Mouse (Mus musculus) neural tube, embryonic 10.5 days (tissue): ENCODE data around the gene Cth.

ENCODE experiments used
- DNase-seq: peaks from one replicate; pipeline ENCODE4 v3.0.0-alpha.2; 2017; ENCODE audit warnings: low spot score; ENCODE audit errors: extremely low spot score

Gene Cth

GRCm38 (mm10) chr3:157912155-157912554 lies 12.7 kb downstream of the Cth start:
- no peak for DNase-seq

GRCm38 (mm10) chr3:157910262-157910661 lies 14.6 kb downstream of the Cth start:
- DNase-seq: no peak

DNA sequence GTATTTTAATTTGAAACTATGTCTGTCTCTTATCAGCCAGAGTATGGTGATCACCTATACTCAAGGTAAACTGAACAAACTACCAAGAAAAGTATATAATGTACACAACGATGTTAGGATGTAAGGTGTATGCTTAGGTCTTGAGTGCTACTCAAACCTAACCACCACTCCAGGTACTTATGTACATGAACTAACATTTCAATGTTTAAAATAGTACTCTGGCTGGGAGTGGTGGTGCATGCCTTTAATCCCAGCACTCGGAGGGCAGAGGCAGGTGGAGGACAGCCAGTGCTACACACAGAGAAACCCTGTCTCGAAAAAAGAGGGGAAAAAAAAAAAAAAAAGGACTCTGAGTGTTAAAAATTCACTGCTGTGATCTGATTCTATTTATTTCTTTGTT lies 16.7 kb downstream of the Cth start:
- DNase-seq: no peak

DNA sequence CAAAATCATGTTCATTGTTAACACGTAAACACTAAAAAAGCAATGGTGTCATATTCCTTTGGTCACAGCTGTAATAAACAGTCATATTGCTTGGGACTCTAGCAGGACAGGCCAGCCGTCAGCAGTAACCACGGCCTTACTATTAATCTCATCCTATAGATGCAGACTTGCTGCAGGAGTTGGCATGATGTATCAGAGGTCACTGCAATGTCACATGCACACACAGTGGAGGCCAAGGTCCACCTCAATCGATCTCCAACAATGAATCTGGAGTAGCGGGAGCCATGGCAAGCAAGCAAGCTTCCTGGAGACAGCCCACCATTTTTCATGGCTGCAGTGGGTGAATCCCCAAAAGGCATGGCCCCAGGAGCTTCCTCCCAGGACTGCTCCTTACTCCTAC lies 23.2 kb downstream of the Cth start:
- DNase-seq: no peak

DNA sequence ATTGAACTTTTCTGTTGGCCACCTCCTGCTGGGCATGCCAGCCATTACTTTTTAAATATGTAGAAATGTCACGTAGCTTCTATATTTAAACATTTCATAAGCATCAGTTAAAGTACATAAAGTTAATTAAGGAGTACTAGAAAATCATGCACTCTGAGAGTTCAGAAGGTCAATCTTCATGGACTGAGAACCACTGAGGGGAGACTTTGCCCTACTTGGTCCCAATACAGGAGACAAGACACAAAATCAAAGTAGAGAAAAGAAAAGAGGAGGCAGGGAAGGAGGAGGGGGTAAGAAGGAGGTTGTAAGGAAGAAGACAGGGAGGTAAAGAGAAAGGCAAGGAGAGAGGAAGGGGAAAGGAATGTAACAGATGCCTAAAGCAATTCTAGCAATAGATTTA lies 24.9 kb downstream of the Cth start:
- no peak for DNase-seq

DNA sequence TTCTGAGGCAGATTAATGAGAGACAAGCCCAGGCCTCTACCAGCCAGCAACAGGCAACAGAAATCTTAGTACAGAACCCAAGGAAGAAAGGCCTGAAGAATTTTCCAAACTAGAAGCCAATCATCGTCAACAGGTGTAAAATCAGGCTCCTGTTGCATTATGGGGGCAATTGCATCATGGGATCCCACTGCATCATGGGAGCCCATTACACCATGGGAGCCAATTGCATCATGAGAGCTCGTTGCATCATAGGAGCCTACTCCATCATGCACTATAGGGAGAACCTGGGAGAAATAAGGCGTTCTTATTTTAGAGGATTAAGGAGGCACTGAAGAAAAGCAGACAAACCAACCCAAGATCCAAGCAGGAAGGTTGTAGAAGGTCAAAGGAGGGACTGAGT lies 27.2 kb downstream of the Cth start:
- no peak for DNase-seq

DNA sequence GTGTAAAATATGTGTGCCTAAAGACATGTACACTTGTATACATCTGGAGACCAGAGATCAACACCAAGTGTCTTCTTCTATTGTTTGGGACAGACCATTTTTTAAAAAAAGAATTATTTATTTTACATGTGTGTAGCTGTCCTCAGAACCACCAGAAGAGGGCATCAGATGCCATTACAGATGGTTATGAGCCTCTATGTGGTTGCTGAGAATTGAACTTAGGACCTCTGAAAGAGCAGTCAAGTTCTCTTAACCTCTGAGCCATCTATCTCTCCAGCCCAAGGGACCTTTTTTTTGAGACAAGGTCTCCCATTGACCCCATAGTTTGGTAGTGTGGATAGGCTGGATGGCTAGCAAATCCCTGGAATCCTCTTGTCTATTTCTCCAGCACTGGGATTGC lies 33.1 kb downstream of the Cth start:
- DNase-seq: no peak

DNA sequence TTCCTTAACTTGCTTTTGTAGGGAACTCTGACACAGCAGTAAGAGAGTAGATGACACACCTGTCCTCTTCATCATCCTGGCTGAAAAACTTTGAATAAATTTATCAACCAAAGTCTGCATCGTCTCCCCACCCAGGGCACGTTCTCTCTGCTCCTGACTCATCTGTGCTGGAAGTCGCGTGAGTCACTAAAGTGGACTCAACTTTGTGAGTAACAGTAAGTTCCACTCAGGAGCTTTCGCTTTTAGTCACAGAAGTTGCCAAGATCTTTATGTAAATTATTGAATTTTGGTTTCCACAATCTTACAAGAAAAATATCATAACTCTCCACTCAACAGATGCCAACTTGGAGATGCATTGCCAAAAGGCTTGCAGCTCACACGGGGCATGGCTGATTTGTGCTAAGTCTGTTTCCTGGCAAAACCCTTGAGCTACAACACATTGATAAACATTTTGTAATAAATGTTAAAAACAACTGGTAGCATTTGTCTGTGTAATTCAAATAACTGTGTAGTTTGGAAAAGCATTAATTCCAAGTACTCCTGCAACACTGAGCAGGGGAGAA lies 40.7 kb downstream of the Cth start:
- DNase-seq: no peak

DNA sequence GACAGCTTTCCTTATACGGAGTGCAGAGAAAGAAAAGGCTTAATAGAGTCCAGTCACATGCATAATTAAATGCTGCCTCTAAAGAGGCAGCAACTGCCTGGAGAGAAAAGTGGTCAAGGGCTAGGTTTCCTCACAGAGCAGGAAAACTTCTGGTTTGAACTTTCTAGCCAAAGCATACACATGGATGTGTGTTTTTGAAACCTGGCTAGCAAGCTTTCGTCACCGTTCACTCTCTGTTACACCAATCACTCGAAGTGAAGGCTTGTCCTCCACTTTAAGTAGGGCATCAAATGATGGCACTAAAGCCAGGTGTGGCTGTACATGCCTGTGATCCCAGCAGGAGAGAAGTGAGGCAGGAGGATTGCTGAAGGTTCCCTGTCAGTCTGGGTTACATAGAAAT lies 41.8 kb downstream of the Cth start:
- DNase-seq: no peak

GRCm38 (mm10) chr3:157881992-157882391 lies 42.9 kb downstream of the Cth start:
- DNase-seq: no peak

GRCm38 (mm10) chr3:157880983-157881382 lies 43.9 kb downstream of the Cth start:
- no peak for DNase-seq

DNA sequence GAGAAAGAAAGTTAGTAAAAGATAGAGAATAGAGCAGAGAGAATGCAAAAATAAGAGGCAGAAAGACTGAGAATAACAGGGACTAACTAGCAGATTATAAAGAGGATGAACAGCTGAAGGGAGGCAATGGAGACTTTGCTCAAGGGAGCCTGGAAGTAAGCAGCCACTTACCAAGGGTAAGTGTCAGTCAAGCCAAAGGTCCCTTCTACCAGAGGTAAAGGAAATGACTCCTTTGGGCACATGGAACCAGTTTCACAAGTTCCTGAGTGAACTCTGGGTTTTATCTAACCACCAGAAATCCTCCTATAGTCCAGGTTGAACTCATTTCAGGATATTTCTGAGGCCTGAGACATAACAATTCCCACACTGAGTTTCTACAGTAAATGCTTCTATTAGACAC lies 47.0 kb downstream of the Cth start:
- no peak for DNase-seq

- peak; percentile 20 for DNase-seq
These were observed 48.3 kb downstream of the Cth start for GRCm38 (mm10) chr3:157876439-157877156.

- no peak for DNase-seq
These were observed 52.0 kb downstream of the Cth start for GRCm38 (mm10) chr3:157872897-157873296.

GRCm38 (mm10) chr3:157867836-157868235 lies 57.0 kb downstream of the Cth start:
- DNase-seq: no peak

DNA sequence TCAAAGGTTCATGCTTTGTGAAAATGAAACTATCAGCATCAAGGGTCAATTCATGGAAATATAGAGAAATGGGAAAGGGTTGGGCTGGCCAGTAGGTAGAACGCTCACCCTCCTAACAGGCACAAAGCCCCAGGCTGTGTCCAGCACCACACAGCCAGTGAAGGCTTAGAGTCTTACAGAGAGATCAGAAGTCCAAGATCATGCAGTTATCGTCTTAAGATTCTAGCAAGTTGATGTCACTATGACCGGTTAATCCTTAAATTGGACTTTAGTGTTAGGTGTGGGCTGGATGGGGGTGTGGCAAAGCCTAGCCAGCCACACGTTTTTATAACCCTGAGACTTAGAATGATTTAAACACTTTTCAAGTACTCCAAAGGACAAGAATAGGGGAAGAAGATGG lies 58.6 kb downstream of the Cth start:
- no peak for DNase-seq

GRCm38 (mm10) chr3:157865848-157866247 lies 59.0 kb downstream of the Cth start:
- no peak for DNase-seq

- no peak for DNase-seq
These were observed 59.4 kb downstream of the Cth start for GRCm38 (mm10) chr3:157865431-157865830.

DNA sequence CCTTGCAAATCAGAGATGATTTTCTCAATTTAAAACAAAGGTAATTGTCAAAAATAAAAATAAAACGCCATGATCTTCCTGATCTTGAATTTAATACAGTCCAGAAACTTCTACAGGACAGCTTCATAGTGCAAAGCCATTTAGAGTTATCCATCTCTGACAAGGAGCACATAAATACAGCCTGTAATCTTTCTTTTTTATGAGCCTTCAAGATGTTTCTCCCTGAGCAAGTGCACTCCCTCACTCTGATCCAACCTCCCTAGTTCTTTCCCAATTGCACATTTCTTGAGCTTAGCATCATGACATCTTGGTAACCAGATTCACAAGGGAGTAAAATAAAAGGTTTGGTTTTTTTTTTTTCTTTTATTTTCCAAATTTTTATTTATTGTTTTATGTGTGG lies 72.1 kb downstream of the Cth start:
- DNase-seq: no peak

GRCm38 (mm10) chr3:157848503-157848902 lies 76.4 kb downstream of the Cth start:
- DNase-seq: no peak

DNA sequence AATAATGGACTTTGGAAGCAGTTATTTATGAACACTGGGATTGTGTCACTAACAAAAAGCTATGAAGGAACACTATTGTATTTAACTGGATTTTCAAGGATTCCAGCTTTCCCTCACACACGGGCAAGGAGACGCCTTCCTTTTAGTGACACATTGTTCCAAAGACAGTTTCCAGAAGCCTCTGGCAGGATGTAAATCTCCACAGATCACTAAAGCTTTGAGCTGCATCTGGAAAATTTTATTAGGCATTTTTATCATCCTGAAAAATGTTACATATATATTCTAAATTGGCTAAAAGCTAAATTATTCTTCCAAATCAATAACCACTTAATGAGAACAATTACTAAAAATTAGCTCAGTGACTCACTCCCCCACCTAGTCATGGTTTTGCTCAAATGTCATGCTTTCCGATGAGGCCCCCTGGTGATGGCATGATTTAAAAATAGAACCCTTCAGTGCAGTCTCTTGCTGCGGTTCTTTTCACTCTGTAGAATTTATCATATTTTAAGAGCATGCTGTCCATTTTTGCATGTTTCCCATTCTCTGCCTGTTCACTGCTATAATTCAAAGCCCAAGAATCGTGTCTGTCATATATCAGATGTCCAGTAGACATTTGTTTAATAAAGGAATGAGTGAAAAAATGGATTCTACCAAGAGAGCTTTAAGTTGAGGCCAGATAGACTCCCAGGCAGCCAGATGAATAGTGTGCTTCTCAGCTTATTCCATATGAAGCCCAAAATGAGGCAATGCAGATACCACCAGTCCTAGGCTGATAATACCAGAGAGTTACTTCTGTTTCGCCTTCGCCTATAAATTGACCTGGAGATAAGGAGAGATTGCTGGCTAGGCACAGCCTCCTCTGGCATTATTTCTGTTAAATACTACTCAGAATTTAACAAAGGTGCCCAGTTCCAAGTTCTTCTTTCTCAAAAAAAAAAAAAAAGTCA lies 77.3 kb downstream of the Cth start:
- no peak for DNase-seq
